Mouse (Mus musculus) limb, embryonic 11.5 days (tissue): ENCODE data around the gene Cyp4f39. TPM values are rescaled to one million over a fixed set of nuclear protein-coding genes. Genes with fewer than 3 reads are reported as not detected.
A peak's percentile ranks its signal among the peaks of the same experiment; 100 is the strongest.

Experiments
- ATAC-seq: fragments of 200-750 bp; cut with Nextera tagmentation; 2 replicates; pipeline ENCODE4 v1.8.0; 2017; ENCODE audit warnings: low read depth; ENCODE audit not compliant: insufficient number of reproducible peaks, low FRiP score, low TSS enrichment
- DNase-seq: peaks from one replicate; pipeline ENCODE4 v3.0.0-alpha.2; 2015; ENCODE audit warnings: low spot score
- H3K27ac ChIP-seq: fragments of 300-500 bp; sonication (generic); replicated peaks from 2 replicates; pipeline ENCODE4 v1.5.1; 2014; ENCODE audit warnings: low read depth, mild to moderate bottlenecking, low read length
- H3K27me3 ChIP-seq: fragments of 300-500 bp; sonication (generic); 2 replicates; pipeline ENCODE4 v1.6.1; 2014; ENCODE audit warnings: mild to moderate bottlenecking, low read length, mixed read lengths; ENCODE audit not compliant: control insufficient read depth, insufficient read depth
- H3K36me3 ChIP-seq: fragments of 300-500 bp; sonication (generic); 2 replicates; pipeline ENCODE4 v1.6.1; 2014; ENCODE audit warnings: mild to moderate bottlenecking, low read length, moderate library complexity, mixed read lengths; ENCODE audit not compliant: control insufficient read depth, insufficient read depth
- H3K4me1 ChIP-seq: fragments of 300-500 bp; sonication (generic); 2 replicates; pipeline ENCODE4 v1.6.1; 2014; ENCODE audit warnings: low read length, mixed read lengths; ENCODE audit not compliant: control insufficient read depth, insufficient read depth
- H3K4me2 ChIP-seq: fragments of 300-500 bp; sonication (generic); 2 replicates; pipeline ENCODE4 v1.6.1; 2014; ENCODE audit warnings: low read depth, mild to moderate bottlenecking, moderate library complexity; ENCODE audit not compliant: severe bottlenecking
- H3K4me3 ChIP-seq: fragments of 300-500 bp; sonication (generic); 2 replicates; pipeline ENCODE4 v1.5.1; 2014; ENCODE audit warnings: low read depth, low read length
- H3K9ac ChIP-seq: fragments of 300-500 bp; sonication (generic); 2 replicates; pipeline ENCODE4 v1.6.1; 2014; ENCODE audit warnings: mild to moderate bottlenecking, low read length
- H3K9me3 ChIP-seq: fragments of 300-500 bp; sonication (generic); 2 replicates; pipeline ENCODE4 v1.6.1; 2016; ENCODE audit warnings: low read length; ENCODE audit not compliant: control insufficient read depth
- WGBS: fragments of 180-500 bp; shearing (Covaris S2); extraction: QIAGEN DNeasy Blood & Tissue Kit; methylation state at CpG from one replicate; pipeline ENCODE4 v1.1.7; 2014; 5-methylcytosine and 5-hydroxymethylcytosine counted together
- polyA plus RNA-seq: library from polyadenylated mRNA; unstranded; fragments of >200 nt; fragmentation: Nextera tagmentation; extraction: Ambion mirVana; gene quantifications from 2 replicates; pipeline ENCODE4 v1.2.1, GENCODE M21; 2014

Cyp4f39 gene
- polyA plus RNA-seq, 1 experiment from 2014 or later = not detected

DNA sequence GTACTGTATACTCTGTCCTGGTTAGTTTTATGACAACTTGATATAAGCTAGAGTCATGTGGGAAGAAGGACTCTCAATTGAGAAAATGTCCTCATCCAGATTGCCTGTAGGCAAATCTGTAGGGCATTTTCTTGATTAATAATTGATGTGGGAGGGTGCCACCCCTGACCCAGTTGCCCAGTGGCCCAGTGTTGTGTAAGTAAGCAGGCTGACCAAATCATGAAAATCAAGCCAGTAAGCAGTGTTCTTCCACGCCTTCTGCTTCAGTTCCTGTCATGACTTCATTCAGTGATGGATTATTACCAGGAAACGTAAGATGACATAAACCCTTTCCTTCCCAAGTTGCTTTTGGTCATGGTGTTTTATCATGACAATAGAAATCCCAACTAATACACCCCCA is 50.6 kb downstream of the Cyp4f39 start:
- 79% methylated on average over 2 of the region's 2 CpGs for WGBS
- no peak for ATAC-seq
- Histone ChIP-seq H3K4me2 (no peak overlapping the region), H3K4me1 (no peaks in the 10 kb centered on the region; the same call in 1 of the 2 replicates), H3K4me3 (no peak overlapping the region), H3K9ac (no peak overlapping the region), H3K27me3 (no peaks in the 10 kb centered on the region), H3K9me3 (no peaks in the 10 kb centered on the region), H3K36me3 (no peaks in the 10 kb centered on the region), H3K27ac (no peak overlapping the region)
- DNase-seq = no peak

DNA sequence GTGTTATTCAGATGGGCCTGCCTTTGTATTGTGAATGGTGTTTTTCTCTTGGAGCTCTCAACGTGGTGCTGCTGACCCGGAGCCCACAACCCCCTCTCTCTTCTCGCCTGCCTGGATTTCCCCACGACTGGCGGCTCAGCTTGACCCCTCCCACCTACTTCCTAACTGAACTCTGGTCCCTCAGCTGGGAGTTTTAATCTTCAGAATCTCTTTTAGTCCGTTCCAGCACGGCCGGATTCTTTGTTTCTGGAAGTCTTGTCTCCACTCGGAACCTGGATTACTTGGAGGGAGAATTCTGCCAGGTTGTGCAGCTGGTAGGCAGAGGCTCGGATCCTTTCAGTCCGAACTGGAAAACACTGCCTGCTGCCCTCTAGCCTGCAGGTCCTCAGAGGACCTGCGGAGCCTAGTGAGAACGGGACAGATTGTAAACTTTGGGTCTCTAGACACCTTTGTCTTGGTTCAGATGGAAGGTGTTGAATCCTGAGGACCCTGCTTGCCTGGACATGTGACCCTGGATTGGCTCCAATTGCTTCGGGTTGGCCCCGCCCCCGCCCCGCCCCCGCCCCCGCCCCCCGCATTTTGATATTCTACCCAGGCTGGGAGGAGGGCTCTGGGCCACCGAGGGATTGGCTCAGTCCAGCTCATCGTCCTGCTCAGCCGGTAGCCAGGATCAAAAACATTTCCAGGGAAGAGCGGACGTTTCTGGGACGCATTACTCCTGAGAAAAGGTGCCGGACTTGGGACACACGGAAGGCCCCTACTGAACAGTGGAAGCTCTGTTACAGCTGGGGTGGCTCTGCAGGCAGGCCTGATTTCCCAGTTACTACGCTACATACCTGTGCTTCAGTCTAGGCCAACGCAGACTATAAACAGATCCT is 53.6 kb downstream of the Cyp4f39 start, which contains the start of gene Cyp4f17:
Gene Cyp4f17, plus strand, starts transcription at position 200 of the 878 bp plus-strand sequence.
- H3K36me3 ChIP-seq = no peaks in the 10 kb centered on the region
- H3K9me3 ChIP-seq = no peaks in the 10 kb centered on the region
- ATAC-seq (peak; percentile 92), DNase-seq (peak; percentile 82)
- peak within 1 kb of the TSS; percentile 73 for H3K9ac ChIP-seq
- H3K4me2 ChIP-seq = peak within 1 kb of the TSS; percentile 72
- WGBS = under 1% methylated on average over 30 of the region's 30 CpGs
- no peaks in the 10 kb centered on the region for H3K27me3 ChIP-seq
- peak within 1 kb of the TSS; percentile 88 for H3K27ac ChIP-seq
- H3K4me3 ChIP-seq = peak within 1 kb of the TSS; percentile 48
- no peaks in the 10 kb centered on the region; the same call in 1 of the 2 replicates for H3K4me1 ChIP-seq

- 43% methylated on average over 9 of the region's 9 CpGs for WGBS
- H3K9me3 ChIP-seq = no peaks in the 10 kb centered on the region
These were observed 54.3 kb downstream of the Cyp4f39 start for GRCm38 (mm10) chr17:32506729-32507245.

DNA sequence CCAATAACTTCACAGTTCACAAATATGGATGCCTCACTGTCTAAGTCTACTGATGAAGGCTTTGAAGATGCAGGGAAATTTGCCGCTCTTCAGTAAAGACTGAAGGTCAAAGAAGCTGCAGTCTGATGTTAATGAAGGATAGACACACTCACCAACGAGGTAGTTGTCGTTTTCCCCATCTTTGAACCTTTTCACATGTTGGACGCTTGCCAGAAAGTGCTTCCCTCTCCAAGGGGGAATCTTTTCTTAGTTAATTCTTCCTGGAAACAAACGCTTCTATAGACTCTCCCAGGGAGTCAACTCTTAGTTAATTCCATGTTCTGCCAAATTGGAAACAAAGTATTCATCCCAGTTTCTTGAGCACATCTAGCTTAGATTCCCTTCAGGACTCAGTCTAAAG is 63.6 kb downstream of the Cyp4f39 start:
- no peaks in the 10 kb centered on the region for H3K27me3 ChIP-seq
- H3K4me2 ChIP-seq = no peak overlapping the region
- DNase-seq = no peak
- H3K36me3 ChIP-seq = no peaks in the 10 kb centered on the region
- no peak overlapping the region for H3K9ac ChIP-seq
- no peaks in the 10 kb centered on the region for H3K4me1 ChIP-seq
- WGBS = 88% methylated on average over 5 of the region's 5 CpGs
- H3K4me3 ChIP-seq = no peak overlapping the region
- H3K27ac ChIP-seq = no peak overlapping the region
- ATAC-seq = no peak
- no peaks in the 10 kb centered on the region for H3K9me3 ChIP-seq

More at GRCm38 (mm10) chr17:32506729-32507245, 54.3 kb downstream of the Cyp4f39 start:
- Histone ChIP-seq H3K27ac (no peak overlapping the region), H3K4me2 (peak overlapping the region; percentile 72), H3K36me3 (no peaks in the 10 kb centered on the region), H3K27me3 (no peaks in the 10 kb centered on the region), H3K9ac (peak overlapping the region; percentile 34), H3K4me3 (peak overlapping the region; percentile 48), H3K4me1 (no peaks in the 10 kb centered on the region; the same call in 1 of the 2 replicates)
- no peak for DNase-seq
- ATAC-seq = no peak; the same call in 1 of the 2 replicates

GRCm38 (mm10) chr17:32521981-32522380 is 69.5 kb downstream of the Cyp4f39 start:
- 88% methylated on average over 5 of the region's 5 CpGs for WGBS
- Histone ChIP-seq H3K9ac (no peak overlapping the region), H3K4me2 (no peak overlapping the region), H3K36me3 (no peaks in the 10 kb centered on the region), H3K9me3 (no peaks in the 10 kb centered on the region), H3K27me3 (no peaks in the 10 kb centered on the region), H3K27ac (no peak overlapping the region), H3K4me3 (no peak overlapping the region), H3K4me1 (no peaks in the 10 kb centered on the region)
- no peak for ATAC-seq
- no peak for DNase-seq

DNA sequence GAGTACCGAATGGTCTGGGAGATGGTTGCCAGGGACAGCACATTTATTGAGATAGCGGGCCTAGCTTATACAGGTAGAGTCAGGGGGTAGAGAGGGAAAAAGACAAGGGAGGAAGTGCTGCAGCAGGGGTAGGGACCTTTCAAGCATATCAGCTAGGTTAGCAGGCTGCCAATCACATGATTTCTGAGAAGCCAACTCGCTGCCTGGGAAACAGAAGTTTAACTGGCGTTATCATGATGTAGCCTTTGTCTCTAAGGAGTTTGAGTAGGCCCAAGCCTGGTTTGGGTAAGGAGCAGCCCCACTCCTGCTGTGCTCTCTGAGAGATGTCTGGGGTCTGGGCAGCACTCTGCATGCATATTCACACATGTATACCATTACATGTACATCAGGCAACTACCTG is 69.9 kb downstream of the Cyp4f39 start:
- Histone ChIP-seq H3K4me1 (no peaks in the 10 kb centered on the region), H3K27ac (no peak overlapping the region), H3K9ac (no peak overlapping the region), H3K27me3 (no peaks in the 10 kb centered on the region), H3K9me3 (no peaks in the 10 kb centered on the region), H3K4me3 (no peak overlapping the region), H3K4me2 (no peak overlapping the region), H3K36me3 (no peaks in the 10 kb centered on the region)
- no peak for DNase-seq
- 97% methylated on average over 4 of the region's 4 CpGs for WGBS
- no peak for ATAC-seq

- H3K27me3 ChIP-seq = no peaks in the 10 kb centered on the region
- H3K9me3 ChIP-seq = no peaks in the 10 kb centered on the region
- ATAC-seq (no peak), DNase-seq (no peak)
- H3K4me1 ChIP-seq = no peaks in the 10 kb centered on the region
- H3K4me3 ChIP-seq = no peak overlapping the region
- H3K4me2 ChIP-seq = no peak overlapping the region
- H3K27ac ChIP-seq = no peak overlapping the region
- WGBS = 87% methylated on average over 5 of the region's 5 CpGs
- H3K9ac ChIP-seq = no peak overlapping the region
- H3K36me3 ChIP-seq = no peaks in the 10 kb centered on the region
These were observed 70.3 kb downstream of the Cyp4f39 start for GRCm38 (mm10) chr17:32522816-32523215.

DNA sequence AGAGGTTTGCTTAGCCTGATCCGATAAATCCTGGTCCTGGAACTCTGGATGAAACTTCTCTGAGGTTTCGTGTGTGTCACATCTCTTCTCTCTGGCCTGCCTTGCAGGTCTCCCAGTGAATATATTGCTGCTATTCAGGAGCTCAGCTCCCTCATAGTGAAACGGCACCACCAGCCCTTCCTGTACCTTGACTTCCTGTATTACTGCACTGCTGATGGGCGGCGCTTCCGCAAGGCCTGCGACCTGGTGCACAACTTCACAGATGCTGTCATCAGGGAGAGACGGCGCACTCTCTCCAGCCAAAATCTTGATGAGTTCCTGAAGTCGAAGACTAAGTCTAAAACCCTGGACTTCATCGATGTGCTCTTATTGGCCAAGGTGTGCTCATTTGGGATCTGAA is 71.4 kb downstream of the Cyp4f39 start:
- 91% methylated on average over 11 of the region's 11 CpGs for WGBS
- ATAC-seq = no peak

More for the DNA sequence above, 71.4 kb downstream of the Cyp4f39 start:
- Histone ChIP-seq H3K36me3 (no peaks in the 10 kb centered on the region), H3K4me2 (no peak overlapping the region), H3K4me1 (0 out of 2 replicates have a peak, but pooled peaks cover 4% of the 10 kb centered on the region), H3K27ac (no peak overlapping the region), H3K9ac (no peak overlapping the region), H3K9me3 (no peaks in the 10 kb centered on the region), H3K27me3 (no peaks in the 10 kb centered on the region), H3K4me3 (no peak overlapping the region)
- no peak for DNase-seq
